ENCODE assay signal across 8 mouse cellular contexts in genomic region chr2:128698693-128699181, GRCm38 (mm10). TPM values are rescaled to one million over a fixed set of nuclear protein-coding genes. Genes with fewer than 3 reads are reported as not detected.
DNase-seq lines count a peak whose midpoint lies in the region; ATAC-seq lines count a peak whose summit lies in the region.

TSS of gene Mertk (plus strand) at chr2:128698956.

- peaks cover 4% of the 10 kb centered on the region for H3K4me1 ChIP-seq in intestine, embryonic 14.5 days (replicated peaks; ENCODE audit: control insufficient read depth, insufficient read depth, low read length)

- under 1% methylated on average over 30 of the region's 30 CpGs for WGBS in intestine, embryonic 14.5 days

- H3K9me3 ChIP-seq in intestine, embryonic 14.5 days (ENCODE audit: control insufficient read depth, low read length): no peaks in the 10 kb centered on the region

- peak; percentile 82 for DNase-seq in adrenal gland, postnatal 25 days
- peak; percentile 96 for DNase-seq in embryo, embryonic 10.5 days (ENCODE audit: low spot score)
- peak; percentile 90 for DNase-seq in gastrocnemius, postnatal 25 days
- DNase-seq in intestine, embryonic 14.5 days (ENCODE audit: low spot score): peak; percentile 94
- DNase-seq in left cerebral cortex, adult 8-10 months (ENCODE audit: low spot score in 2 of 2): peak; percentile 50 to 71
- peak; percentile 93 to 96 for DNase-seq in lung, postnatal 4 days
- DNase-seq in right cerebral cortex, postnatal 14 days: peak; percentile 69

- ATAC-seq in intestine, embryonic 14.5 days (replicated peaks; ENCODE audit: low FRiP score, low TSS enrichment, low read depth): peak; percentile 95
- ATAC-seq in erythroid progenitor cell, adult 5-6 weeks (replicated peaks; ENCODE audit: low FRiP score, poor library complexity, severe bottlenecking): no peak; the same call in 1 of the 2 replicates

- peak within 1 kb of the TSS; percentile 82 for H3K27ac ChIP-seq in intestine, embryonic 14.5 days (ENCODE audit: low read depth)

- H3K27me3 ChIP-seq in intestine, embryonic 14.5 days (replicated peaks; ENCODE audit: control insufficient read depth, insufficient read depth, low read length): no peaks in the 10 kb centered on the region

- H3K9ac ChIP-seq in intestine, embryonic 14.5 days (ENCODE audit: low read length): peak within 1 kb of the TSS; percentile 67

- no peaks in the 10 kb centered on the region for H3K36me3 ChIP-seq in intestine, embryonic 14.5 days (ENCODE audit: control insufficient read depth, insufficient read depth, low read length)

- H3K4me2 ChIP-seq in intestine, embryonic 14.5 days (ENCODE audit: low read length): peak within 1 kb of the TSS; percentile 76

- H3K4me3 ChIP-seq in intestine, embryonic 14.5 days (ENCODE audit: low read depth, low read length): peak within 1 kb of the TSS; percentile 77

RNA-seq across cellular contexts. Expression of gene Mertk, which starts in this region (rescaled TPM):
- total RNA-seq in adrenal gland, postnatal 25 days (2021): 6.6 and 9.9 TPM in 2 replicates
- total RNA-seq in gastrocnemius, postnatal 25 days (2021): 1 to 10 TPM; 1.7 to 2.6 TPM
- 6.7 and 7.0 TPM in 2 replicates for polyA plus RNA-seq in intestine, embryonic 14.5 days (2014; fragmentation: Nextera tagmentation; extraction: Ambion mirVana)
- total RNA-seq in left cerebral cortex, adult 8-10 months (2022): 10 to 100 TPM; 25.1 to 32.9 (median 29.1) TPM
- 1.7 and 6.1 TPM in 2 replicates for total RNA-seq in erythroid progenitor cell, adult 5-6 weeks (2015; ENCODE audit: low replicate concordance)
- total RNA-seq in erythroid progenitor cell, adult 5-6 weeks (2017; ENCODE audit: low replicate concordance): 3.2 and 6.4 TPM in 2 replicates
